Mouse (Mus musculus) mouse embryonic stem cell (cell line): ENCODE measurements around the gene Gm42669.

ENCODE experiments used
- in situ Hi-C, 2 experiments: fragments of 300-500 bp; cut with MboI; formaldehyde crosslinking; loops; 1 replicate in 1 of 2; 3 replicates in 1 of 2; pipeline ENCODE4 v1.14.3; 2019 to 2020; ENCODE audit warnings: low sequenced_read_pairs in 2 of 2, low pct_unique_long_range_greater_than_20kb in 1 of 2, mixed read lengths in 1 of 2; ENCODE audit not compliant: unreplicated experiment in 1 of 2

The Gm42669 gene

GRCm38 (mm10) chr5:107621327-107621726 is 113.9 kb downstream of the Gm42669 start:
- in situ Hi-C loops = loop anchor here in 1 of 2 experiments (25.0 kb wide), 1 partner anchor 266 kb away; the partner anchor contains the start of gene Evi5
